Mouse (Mus musculus) lung, adult 2 months (tissue): ENCODE data around the gene B3gnt2. TPM values are rescaled to one million over a fixed set of nuclear protein-coding genes. Genes with fewer than 3 reads are reported as not detected.
"Not testable (repeated sequence)": the region's sequence is repeated elsewhere in the genome, so short reads cannot be mapped to it uniquely, and the experiment has no call there.

Experiments used
- DNase-seq: peaks from one replicate; pipeline ENCODE4 v3.0.0; 2022
- H3K4me1 ChIP-seq: fragments of 200-500 bp; 2 replicates; pipeline ENCODE4 v1.6.1; 2011; ENCODE audit warnings: low read length; ENCODE audit not compliant: control insufficient read depth, insufficient read depth
- H3K4me3 ChIP-seq: fragments of 200-500 bp; replicated peaks from 2 replicates; pipeline ENCODE3; 2011; ENCODE audit warnings: low read depth, mild to moderate bottlenecking, control low read depth, low read length; ENCODE audit errors: extremely low read depth
- CTCF ChIP-seq: fragments of 200-500 bp; IDR thresholded peaks from 2 replicates; pipeline ENCODE4 v1.5.1; 2011; ENCODE audit warnings: mild to moderate bottlenecking, low read length, control low read depth; ENCODE audit not compliant: insufficient read depth
- POLR2A ChIP-seq: fragments of 200-500 bp; IDR thresholded peaks from 2 replicates; pipeline ENCODE4 v1.6.1; 2011; ENCODE audit warnings: low read depth, mild to moderate bottlenecking, control low read depth, low read length, borderline replicate concordance; ENCODE audit errors: extremely low read depth
- WGBS: fragments of 180-500 bp; shearing (Covaris S2); methylation state at CpG from one replicate; pipeline ENCODE4 v1.1.7; 2018; 5-methylcytosine and 5-hydroxymethylcytosine counted together
- polyA plus RNA-seq: library from polyadenylated mRNA; depleted of rRNA; stranded (reverse); fragments of >200 nt; gene quantifications from 2 replicates; pipeline ENCODE4 v1.2.3, GENCODE M21; 2012

The B3gnt2 gene
- polyA plus RNA-seq, 1 experiment: 18.6 TPM

- H3K4me3 ChIP-seq: no peak overlapping the region
- DNase-seq: no peak
- TF ChIP-seq CTCF (no peak), POLR2A (no peak)
- no peaks in the 10 kb centered on the region for H3K4me1 ChIP-seq
These were observed 115.4 kb downstream of the B3gnt2 start for GRCm38 (mm10) chr11:22745356-22745755.

- WGBS: 78% methylated on average over 5 of the region's 5 CpGs
- no peak for DNase-seq
These were observed 117.0 kb downstream of the B3gnt2 start for GRCm38 (mm10) chr11:22743561-22744269.

GRCm38 (mm10) chr11:22741998-22742626, 118.6 kb downstream of the B3gnt2 start:
- Histone ChIP-seq H3K4me3 (no peak overlapping the region), H3K4me1 (no peaks in the 10 kb centered on the region)
- no peak for DNase-seq
- 74% methylated on average over 7 of the region's 7 CpGs for WGBS
- TF ChIP-seq POLR2A (no peak), CTCF (no peak)

More at GRCm38 (mm10) chr11:22743561-22744269, 117.0 kb downstream of the B3gnt2 start:
- TF ChIP-seq CTCF (no peak), POLR2A (no peak)
- no peaks in the 10 kb centered on the region for H3K4me1 ChIP-seq
- no peak overlapping the region for H3K4me3 ChIP-seq

GRCm38 (mm10) chr11:22741436-22741835, 119.3 kb downstream of the B3gnt2 start:
- H3K4me3 ChIP-seq: no peak overlapping the region
- DNase-seq: no peak
- no peak for TF ChIP-seq CTCF
- TF ChIP-seq POLR2A: no peak
- 35% methylated on average over 3 of the region's 3 CpGs for WGBS
- H3K4me1 ChIP-seq: no peaks in the 10 kb centered on the region

GRCm38 (mm10) chr11:22739497-22740288, 121.1 kb downstream of the B3gnt2 start:
- Histone ChIP-seq H3K4me1 (no peaks in the 10 kb centered on the region), H3K4me3 (no peak overlapping the region)
- 69% methylated on average over 5 of the region's 5 CpGs for WGBS
- TF ChIP-seq CTCF (no peak), POLR2A (no peak)
- no peak for DNase-seq

- WGBS: 81% methylated on average over 7 of the region's 7 CpGs
These were observed 124.1 kb downstream of the B3gnt2 start for GRCm38 (mm10) chr11:22736521-22737225.

GRCm38 (mm10) chr11:22735128-22735527, 125.6 kb downstream of the B3gnt2 start:
- not testable (repeated sequence) for DNase-seq, H3K4me3 ChIP-seq, H3K4me1 ChIP-seq
- 78% methylated on average over 5 of the region's 5 CpGs for WGBS

More at GRCm38 (mm10) chr11:22736521-22737225, 124.1 kb downstream of the B3gnt2 start:
- no peak for TF ChIP-seq POLR2A
- no peak for TF ChIP-seq CTCF
- DNase-seq: no peak
- H3K4me1 ChIP-seq: no peaks in the 10 kb centered on the region
- H3K4me3 ChIP-seq: no peak overlapping the region

GRCm38 (mm10) chr11:22733936-22734335, 126.8 kb downstream of the B3gnt2 start:
- Histone ChIP-seq H3K4me3 (no peak overlapping the region), H3K4me1 (no peaks in the 10 kb centered on the region)
- TF ChIP-seq CTCF (no peak), POLR2A (no peak)
- no peak for DNase-seq
- WGBS: 89% methylated on average over 6 of the region's 6 CpGs

- DNase-seq: no peak
- Histone ChIP-seq H3K4me1 (no peaks in the 10 kb centered on the region), H3K4me3 (no peak overlapping the region)
- 85% methylated on average over 4 of the region's 4 CpGs for WGBS
- TF ChIP-seq POLR2A: no peak
- TF ChIP-seq CTCF: no peak
These were observed 127.9 kb downstream of the B3gnt2 start for GRCm38 (mm10) chr11:22732907-22733306.

- H3K4me3 ChIP-seq: no peak overlapping the region
- 91% methylated on average over 2 of the region's 2 CpGs for WGBS
- TF ChIP-seq POLR2A (no peak), CTCF (no peak)
- no peaks in the 10 kb centered on the region for H3K4me1 ChIP-seq
- no peak for DNase-seq
These were observed 137.7 kb downstream of the B3gnt2 start for GRCm38 (mm10) chr11:22723096-22723495.
